Mouse (Mus musculus) kidney, adult 2 months (tissue): Measurements from ENCODE around the gene Ube2o.

Experiments
- CTCF ChIP-seq: fragments of 200-500 bp; conservative IDR thresholded peaks from 2 replicates; pipeline ENCODE4 v1.5.1; 2011; ENCODE audit warnings: low read depth, mild to moderate bottlenecking, control low read depth, low read length, moderate library complexity, mixed read lengths; ENCODE audit not compliant: insufficient read depth, insufficient read length
- POLR2A ChIP-seq: fragments of 200-500 bp; IDR thresholded peaks from one replicate; pipeline ENCODE4 v1.6.1; 2011; ENCODE audit warnings: low read depth, low read length, control low read depth

DNA sequence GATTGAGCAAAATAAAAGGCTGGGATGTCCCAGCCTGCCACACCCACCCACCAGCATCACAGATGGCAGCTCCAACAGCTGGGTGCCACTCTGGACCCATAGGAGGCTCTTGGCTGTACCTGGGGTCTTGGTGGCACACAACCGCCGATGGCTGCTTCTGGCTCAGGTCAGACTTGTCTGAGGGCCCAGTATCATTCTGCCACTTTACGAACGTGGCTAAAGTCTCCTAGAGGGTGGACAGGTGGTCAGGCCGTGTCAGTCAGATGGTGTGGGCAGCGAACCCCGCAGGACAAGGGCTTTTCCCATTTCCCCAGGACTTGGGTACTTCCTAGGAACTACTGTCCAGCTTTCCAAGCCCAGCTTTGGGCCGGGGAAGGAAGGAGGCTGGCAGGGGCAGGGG is 19.9 kb upstream of the Ube2o start:
- no peak for TF ChIP-seq CTCF
- no peak for TF ChIP-seq POLR2A
